Mouse (Mus musculus): ENCODE results near the gene Lypd5. TPM values are rescaled to one million over a fixed set of nuclear protein-coding genes. Genes with fewer than 3 reads are reported as not detected.

Gene Lypd5
- polyA plus RNA-seq, 1 experiment from 2014 or later, result not detected

DNA sequence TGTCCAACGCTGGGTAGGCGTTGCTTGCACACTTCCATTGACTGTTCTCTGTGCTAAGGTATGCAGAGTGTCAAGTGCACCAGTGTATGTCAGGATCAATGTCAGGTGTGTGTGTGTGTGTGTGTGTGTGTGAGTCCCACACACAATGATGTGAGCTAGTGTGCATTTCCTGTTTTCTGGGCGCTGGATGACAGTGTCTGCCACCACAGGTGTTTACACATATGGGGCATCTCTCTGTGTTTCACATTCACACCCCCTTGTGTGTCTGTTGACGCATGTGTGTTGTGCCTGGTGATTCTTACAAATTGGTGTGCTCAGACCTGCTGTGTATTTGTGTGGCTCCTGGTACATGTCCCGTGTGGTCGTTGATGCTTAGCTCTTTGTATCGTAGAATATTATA, 19.9 kb downstream of the Lypd5 start:
- peaks cover 28% of the 10 kb centered on the region for H3K79me2 ChIP-seq (ENCODE audit: inconsistent target)
- H3K4me3 ChIP-seq (ENCODE audit: inconsistent target), result no peak overlapping the region
- 86% methylated on average over 7 of the region's 7 CpGs for WGBS (ENCODE audit: missing documents)
- no peaks in the 10 kb centered on the region for H3K36me3 ChIP-seq (ENCODE audit: inconsistent target)
- H3K27ac ChIP-seq, result no peak overlapping the region

DNA sequence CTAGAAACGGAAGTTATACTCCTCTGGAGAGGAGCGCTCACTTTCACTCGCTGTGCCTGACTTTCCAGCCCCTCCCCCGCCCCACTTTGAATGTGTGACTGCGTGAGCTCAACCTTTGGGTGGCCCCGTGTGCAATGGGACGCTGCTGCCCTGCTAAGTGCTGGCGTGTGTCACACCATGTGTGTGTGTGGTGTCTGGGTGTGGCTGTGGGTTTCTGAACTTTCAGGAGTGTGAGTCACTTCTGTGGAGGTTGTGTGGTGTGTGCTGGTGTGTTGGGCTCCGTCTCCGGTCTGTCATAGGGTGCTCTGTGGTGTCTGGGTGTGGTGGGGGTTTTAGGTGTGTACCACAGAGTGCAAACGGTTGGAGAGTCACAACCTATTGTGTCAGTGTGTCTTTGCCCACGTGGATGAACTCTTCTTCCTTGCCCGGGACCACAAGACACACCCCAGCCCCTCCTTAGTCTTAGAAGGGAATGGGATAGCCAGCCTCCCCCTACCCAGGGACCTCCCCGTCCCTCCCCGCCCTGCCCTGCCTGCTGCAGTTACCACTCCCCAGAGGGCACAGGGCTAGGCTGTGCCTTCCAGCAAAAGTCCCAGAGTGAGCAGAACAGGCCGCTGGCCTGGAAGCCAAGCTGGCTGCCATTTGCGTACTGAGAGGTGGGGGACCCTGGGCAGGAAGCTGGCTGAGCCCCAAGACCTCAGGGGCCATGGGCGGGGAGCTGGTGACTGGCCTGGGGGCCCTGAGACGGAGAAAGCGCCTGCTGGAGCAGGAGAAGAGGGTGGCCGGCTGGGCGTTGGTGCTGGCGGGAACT, 20.9 kb downstream of the Lypd5 start, which contains the start of gene Kcnn4:
TSS of gene Kcnn4 (plus strand) at position 533 of the 811 bp plus-strand sequence.
- Histone ChIP-seq H3K4me3 (ENCODE audit: inconsistent target) (peak within 1 kb of the TSS; percentile 79), H3K36me3 (ENCODE audit: inconsistent target) (no peaks in the 10 kb centered on the region), H3K27ac (peak within 1 kb of the TSS; percentile 90), H3K79me2 (ENCODE audit: inconsistent target) (peaks cover 35% of the 10 kb centered on the region)
- 21% methylated on average over 19 of the region's 23 CpGs for WGBS (ENCODE audit: missing documents)

DNA sequence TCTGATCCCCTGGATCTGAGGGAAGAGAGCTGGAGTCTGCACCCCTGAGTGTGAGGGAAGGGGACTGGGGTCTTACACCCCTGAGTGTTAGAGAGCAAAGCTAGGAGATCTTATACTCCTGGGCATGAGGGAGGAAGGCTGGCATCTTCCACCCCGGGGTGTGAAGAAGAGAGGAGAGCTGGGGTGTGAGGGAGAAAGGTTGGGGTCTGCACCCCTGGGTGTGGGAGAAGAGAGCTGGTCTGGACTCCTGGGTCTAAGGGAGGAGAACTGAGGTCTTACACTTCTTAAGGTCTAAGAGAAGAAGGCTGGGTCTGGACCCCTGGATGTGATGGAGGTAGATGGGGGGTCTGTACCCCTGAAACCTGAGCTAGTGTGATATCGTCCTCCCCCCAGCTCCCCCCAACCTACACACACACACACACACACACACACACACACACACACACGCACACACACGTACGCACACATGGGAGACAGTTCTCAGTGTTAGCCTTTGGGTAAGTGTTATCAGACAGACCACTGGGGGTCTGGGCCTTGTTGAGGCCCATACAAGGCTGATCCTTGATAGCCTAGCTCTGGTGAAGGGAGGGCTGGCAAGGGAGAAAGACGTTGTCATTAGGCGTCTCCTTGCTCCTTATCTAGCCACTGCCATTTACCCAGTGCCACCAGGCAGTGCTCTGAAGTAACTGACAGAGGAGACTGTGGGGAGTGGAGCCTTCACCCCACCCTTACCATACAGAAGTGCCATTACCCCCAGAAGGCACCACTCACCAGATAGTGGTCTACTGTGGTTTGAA, 22.2 kb downstream of the Lypd5 start:
- no peaks in the 10 kb centered on the region for H3K36me3 ChIP-seq (ENCODE audit: inconsistent target)
- WGBS (ENCODE audit: missing documents), result 22% methylated on average over 7 of the region's 7 CpGs
- peak overlapping the region; percentile 90 for H3K27ac ChIP-seq
- H3K4me3 ChIP-seq (ENCODE audit: inconsistent target), result peak overlapping the region; percentile 79
- peaks cover 48% of the 10 kb centered on the region for H3K79me2 ChIP-seq (ENCODE audit: inconsistent target)

DNA sequence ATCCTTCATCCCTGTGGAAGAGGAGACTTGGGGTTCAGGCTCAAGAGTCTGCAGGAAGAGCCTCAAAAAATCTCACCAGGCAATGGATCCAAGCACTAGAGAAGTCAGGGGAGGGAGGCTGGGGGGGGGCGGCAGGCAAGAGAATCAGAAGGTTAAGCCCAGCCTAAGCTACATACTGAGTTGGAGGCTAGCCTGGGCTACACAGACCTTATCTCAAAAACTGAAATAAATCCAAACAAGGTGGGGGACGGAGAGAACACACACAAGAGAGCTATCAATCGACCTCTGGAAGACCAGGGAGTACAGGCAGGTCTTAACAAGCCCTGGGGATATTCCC, 22.8 kb downstream of the Lypd5 start:
- Histone ChIP-seq H3K4me3 (ENCODE audit: inconsistent target) (peak overlapping the region; percentile 79), H3K27ac (peak overlapping the region; percentile 90), H3K79me2 (ENCODE audit: inconsistent target) (peaks cover 53% of the 10 kb centered on the region), H3K36me3 (ENCODE audit: inconsistent target) (no peaks in the 10 kb centered on the region)
- 24% methylated on average over 3 of the region's 3 CpGs for WGBS (ENCODE audit: missing documents)

DNA sequence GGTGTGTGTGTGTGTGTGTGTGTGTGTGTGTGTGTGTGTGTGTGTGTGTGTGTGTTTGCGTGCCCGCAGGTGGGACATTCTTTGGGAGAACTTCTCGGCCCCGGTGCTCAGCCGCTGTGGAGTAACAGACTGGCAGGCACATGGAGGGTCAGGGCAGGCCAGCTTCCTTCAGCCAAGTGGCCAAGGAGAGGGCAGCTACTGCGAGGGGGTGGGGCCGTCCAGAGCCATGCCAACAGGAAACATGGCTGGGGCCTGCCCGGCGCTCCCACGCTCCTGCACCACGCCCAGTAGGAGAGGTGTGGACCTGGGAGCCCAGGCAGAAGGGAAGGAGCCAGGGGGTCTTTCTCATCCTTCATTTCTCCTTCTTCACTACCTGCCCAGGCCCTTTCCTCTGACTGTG, 23.3 kb downstream of the Lypd5 start:
- 4% methylated on average over 9 of the region's 11 CpGs for WGBS (ENCODE audit: missing documents)
- peak overlapping the region; percentile 79 for H3K4me3 ChIP-seq (ENCODE audit: inconsistent target)
- peaks cover 57% of the 10 kb centered on the region for H3K79me2 ChIP-seq (ENCODE audit: inconsistent target)
- peak overlapping the region; percentile 90 for H3K27ac ChIP-seq
- H3K36me3 ChIP-seq (ENCODE audit: inconsistent target), result no peaks in the 10 kb centered on the region

DNA sequence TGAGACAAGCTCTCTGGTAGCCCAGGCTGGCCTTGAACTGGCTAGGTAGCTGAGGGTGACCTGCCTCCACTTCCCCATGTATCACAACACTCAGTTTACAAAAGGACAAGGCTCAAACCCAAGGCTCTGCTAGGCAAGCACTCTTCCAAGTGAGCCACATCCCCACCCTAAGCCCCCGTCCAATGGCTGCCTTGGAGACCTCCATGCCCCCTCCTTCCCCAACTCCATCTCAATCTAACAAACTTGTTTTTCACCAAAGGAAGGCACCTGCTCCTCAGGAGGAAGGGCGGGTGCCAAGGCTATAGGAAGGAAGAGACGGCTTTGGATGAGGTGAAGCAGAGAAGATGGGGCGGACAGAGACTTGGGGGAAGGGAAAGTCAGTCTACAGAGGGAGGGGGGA, 23.8 kb downstream of the Lypd5 start:
- Histone ChIP-seq H3K36me3 (ENCODE audit: inconsistent target) (no peaks in the 10 kb centered on the region), H3K4me3 (ENCODE audit: inconsistent target) (peak overlapping the region; percentile 79; the same call in 1 of the 2 replicates), H3K27ac (peak overlapping the region; percentile 90), H3K79me2 (ENCODE audit: inconsistent target) (peaks cover 57% of the 10 kb centered on the region)
- WGBS (ENCODE audit: missing documents), result 43% methylated on average over 2 of the region's 4 CpGs

DNA sequence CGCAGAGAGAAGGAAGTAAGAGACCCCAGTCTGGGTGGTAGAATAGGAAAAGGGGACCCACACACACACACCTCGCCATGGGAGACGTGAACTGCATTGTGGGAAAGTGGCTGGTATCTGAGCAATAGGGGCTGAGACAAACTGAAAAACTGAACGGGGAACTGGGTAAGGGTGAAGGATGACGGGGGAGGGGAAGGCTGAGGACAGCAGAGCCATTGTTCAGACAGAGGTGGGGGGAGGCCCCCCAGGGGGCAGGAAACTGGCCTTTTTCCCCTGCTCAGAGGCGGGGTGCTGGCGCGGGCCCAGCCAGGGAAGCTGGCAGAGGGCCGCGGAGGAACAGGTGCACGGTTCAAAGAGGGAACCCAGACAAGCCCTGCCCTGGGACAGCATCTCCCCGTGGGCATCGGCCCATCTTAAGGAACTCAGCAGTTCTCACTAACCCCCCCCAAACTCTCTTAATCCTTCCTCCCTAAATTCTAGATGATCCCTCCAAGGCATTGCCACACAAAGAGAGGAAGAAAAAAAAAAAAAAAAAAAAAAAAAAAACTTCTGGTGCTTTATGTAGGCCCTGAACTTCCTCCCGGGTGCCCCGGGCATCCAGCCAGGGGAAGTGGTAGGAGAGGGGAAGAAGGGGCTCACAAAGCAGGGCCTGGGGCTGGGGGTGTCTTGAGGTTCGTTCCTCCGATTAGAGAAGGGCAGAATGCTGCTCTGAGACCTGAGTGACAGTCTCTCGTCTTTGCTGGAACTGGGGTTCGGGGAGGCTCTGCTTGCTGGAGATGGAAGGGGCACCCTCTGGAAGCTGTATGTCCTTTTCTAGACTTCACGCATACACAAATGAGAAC, 24.8 kb downstream of the Lypd5 start:
- peaks cover 66% of the 10 kb centered on the region for H3K79me2 ChIP-seq (ENCODE audit: inconsistent target)
- no peak overlapping the region for H3K4me3 ChIP-seq (ENCODE audit: inconsistent target)
- no peaks in the 10 kb centered on the region for H3K36me3 ChIP-seq (ENCODE audit: inconsistent target)
- 10% methylated on average over 18 of the region's 20 CpGs for WGBS (ENCODE audit: missing documents)
- H3K27ac ChIP-seq, result peak overlapping the region; percentile 90

DNA sequence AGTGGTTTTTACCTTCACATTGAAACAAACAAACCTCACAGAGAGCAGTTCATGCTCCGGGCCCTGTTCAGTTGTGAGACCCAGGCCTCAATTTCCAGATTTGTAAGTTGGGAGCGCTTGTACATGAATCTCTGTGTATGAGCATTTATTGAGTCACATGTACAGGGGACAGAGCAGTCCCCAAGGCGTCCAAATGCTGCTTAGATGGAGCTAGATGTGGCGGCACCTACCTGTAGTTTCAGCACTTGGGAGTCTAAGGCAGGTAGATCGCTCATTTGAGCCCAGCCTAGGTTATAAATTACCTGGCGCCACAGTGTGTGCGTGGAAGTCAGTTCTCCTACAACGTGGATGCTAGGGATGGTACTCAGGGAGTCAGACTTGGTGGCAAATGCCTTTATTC, 27.5 kb downstream of the Lypd5 start:
- H3K36me3 ChIP-seq (ENCODE audit: inconsistent target), result no peaks in the 10 kb centered on the region
- no peak overlapping the region for H3K4me3 ChIP-seq (ENCODE audit: inconsistent target)
- H3K79me2 ChIP-seq (ENCODE audit: inconsistent target), result peaks cover 77% of the 10 kb centered on the region
- 91% methylated on average over 8 of the region's 8 CpGs for WGBS (ENCODE audit: missing documents)
- no peak overlapping the region for H3K27ac ChIP-seq

DNA sequence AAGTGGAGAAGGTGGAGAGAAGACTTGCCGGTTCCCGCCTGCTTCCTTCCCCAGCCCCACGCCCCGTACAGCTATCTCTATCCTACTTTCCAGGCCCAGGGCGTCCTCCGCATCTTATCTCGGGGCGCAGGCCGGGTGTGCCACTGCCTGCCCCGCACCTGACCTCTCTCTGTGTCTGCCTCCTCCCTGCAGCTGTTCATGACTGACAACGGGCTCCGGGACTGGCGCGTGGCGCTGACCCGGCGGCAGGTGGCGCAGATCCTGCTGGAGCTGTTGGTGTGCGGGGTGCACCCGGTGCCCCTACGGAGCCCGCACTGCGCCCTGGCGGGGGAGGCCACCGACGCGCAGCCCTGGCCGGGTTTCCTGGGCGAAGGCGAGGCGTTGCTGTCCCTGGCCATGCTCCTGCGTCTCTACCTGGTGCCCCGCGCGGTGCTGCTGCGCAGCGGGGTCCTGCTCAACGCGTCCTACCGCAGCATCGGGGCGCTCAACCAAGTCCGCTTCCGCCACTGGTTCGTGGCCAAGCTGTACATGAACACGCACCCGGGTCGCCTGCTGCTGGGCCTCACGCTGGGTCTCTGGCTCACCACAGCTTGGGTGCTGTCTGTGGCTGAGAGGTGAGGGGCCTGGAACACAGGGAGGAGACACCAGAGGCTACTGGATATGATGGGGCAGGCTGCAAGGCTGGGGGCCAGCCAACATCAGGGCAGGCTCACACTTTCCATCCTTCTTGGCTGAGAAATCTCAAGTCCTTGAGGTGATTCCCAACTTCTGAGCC, 28.3 kb downstream of the Lypd5 start:
- 79% methylated on average over 33 of the region's 49 CpGs for WGBS (ENCODE audit: missing documents)
- H3K27ac ChIP-seq, result no peak overlapping the region
- no peaks in the 10 kb centered on the region; the same call in 1 of the 2 replicates for H3K36me3 ChIP-seq (ENCODE audit: inconsistent target)
- H3K79me2 ChIP-seq (ENCODE audit: inconsistent target), result peaks cover 77% of the 10 kb centered on the region
- no peak overlapping the region for H3K4me3 ChIP-seq (ENCODE audit: inconsistent target)

DNA sequence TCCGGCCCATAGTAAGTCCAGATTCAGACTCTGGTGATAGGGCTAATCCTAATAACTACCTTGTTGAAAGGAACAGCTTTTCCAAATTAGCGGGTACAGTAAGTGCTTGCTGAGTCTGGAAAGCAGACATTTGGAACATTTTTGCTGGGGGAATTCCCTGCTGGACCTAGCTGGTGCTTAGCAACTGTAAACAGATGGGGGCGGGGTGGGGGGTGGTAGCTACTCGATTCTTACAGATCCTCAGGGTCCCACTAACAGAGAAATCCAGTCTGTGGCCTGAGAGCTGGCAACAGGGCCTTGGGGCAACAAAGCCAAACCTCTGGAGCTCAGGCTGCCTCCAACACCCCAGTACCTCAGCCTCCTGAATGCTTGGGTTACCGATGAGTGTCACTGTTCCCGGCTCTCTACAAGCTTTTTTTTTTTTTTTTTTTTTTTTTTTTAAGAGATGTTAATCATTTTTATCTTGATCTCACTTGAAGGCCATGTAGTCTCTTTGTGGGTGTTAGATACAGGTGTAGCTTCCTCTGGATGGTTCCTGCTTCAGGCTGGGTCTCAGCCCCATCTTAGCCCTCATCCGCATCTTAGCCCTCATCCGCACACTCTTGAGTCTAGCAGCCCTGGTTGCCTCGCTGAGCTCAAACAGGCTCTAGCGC, 29.2 kb downstream of the Lypd5 start:
- peaks cover 80% of the 10 kb centered on the region for H3K79me2 ChIP-seq (ENCODE audit: inconsistent target)
- H3K27ac ChIP-seq, result no peak overlapping the region
- peaks cover under 1% of the 10 kb centered on the region; the same call in 1 of the 2 replicates for H3K36me3 ChIP-seq (ENCODE audit: inconsistent target)
- H3K4me3 ChIP-seq (ENCODE audit: inconsistent target), result no peak overlapping the region
- 92% methylated on average over 9 of the region's 10 CpGs for WGBS (ENCODE audit: missing documents)

DNA sequence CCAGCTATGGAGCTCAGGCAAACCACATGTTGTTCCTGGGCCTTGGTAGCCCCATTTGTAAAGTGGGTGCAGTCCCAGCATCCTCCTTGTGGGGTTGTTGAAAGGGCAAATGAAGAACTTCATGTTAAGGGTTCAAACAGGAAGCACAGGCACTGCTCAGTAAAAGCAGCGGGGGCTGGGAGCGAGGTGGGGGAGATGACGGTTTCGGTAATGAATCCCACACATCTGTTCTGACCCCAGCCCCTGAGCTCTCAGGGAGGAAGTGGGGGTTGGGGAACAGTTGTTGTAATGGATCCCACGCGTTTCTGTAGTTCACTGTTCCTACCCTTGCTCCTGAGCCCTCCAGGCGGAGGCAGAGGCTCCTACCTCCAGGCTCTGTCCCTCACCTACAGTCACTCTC, 30.9 kb downstream of the Lypd5 start:
- H3K4me3 ChIP-seq (ENCODE audit: inconsistent target), result no peak overlapping the region
- H3K36me3 ChIP-seq (ENCODE audit: inconsistent target), result peaks cover 5% of the 10 kb centered on the region; the same call in 1 of the 2 replicates

DNA sequence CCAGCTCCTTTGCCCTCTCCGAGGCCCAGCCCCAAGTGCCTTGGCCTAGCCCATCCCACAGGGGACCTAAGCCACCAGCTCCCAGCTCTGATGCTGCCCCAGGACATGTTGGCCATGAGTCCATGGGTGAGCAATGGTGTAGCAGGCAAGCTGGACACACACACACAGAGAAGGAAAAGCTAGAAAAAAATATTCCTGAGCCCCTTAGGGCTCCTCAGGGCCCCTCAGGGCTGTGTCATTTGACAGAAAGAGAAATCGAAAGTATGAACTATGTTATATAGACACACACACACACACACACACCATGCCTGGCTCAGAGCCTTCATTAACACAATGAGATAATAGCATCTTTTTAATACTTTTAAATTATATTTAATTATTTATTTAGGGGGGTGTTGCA, 31.4 kb downstream of the Lypd5 start:
- Histone ChIP-seq H3K79me2 (ENCODE audit: inconsistent target) (peaks cover 90% of the 10 kb centered on the region), H3K27ac (peak overlapping the region; percentile 50), H3K36me3 (ENCODE audit: inconsistent target) (peaks cover 5% of the 10 kb centered on the region; the same call in 1 of the 2 replicates), H3K4me3 (ENCODE audit: inconsistent target) (no peak overlapping the region)
- 45% methylated on average over 2 of the region's 2 CpGs for WGBS (ENCODE audit: missing documents)

More for the DNA sequence above, 30.9 kb downstream of the Lypd5 start:
- WGBS (ENCODE audit: missing documents), result 23% methylated on average over 7 of the region's 7 CpGs
- H3K27ac ChIP-seq, result peak overlapping the region; percentile 50
- H3K79me2 ChIP-seq (ENCODE audit: inconsistent target), result peaks cover 90% of the 10 kb centered on the region

DNA sequence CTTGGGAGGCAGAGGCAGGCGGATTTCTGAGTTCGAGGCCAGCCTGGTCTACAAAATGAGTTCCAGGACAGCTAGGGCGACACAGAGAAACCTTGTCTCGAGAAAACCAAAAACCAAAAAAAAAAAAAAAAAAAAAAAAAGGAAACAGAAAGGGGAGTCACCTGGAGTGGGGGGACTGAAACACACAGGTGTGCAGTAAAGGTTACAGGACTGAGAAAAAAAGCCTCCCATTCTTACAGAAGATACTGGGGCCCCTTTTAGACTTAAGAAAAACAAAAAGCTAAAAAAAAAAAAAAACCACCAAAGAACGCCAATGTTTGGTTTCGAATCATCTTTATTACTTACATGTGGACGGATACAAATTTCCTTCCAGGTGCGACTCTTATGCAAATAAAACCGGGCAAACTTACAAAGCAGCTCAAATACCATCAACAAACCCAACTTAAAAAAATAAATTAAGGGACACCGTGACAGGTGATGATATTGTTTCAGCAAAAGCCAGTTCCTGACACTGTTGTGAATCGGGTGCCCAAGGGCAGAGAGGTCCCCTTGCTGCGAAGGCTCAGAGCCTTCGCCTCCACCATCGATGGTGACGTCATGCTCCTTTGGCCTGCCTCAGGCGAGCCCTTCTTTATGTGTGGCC, 33.9 kb downstream of the Lypd5 start:
- peaks cover 81% of the 10 kb centered on the region for H3K79me2 ChIP-seq (ENCODE audit: inconsistent target)
- H3K4me3 ChIP-seq (ENCODE audit: inconsistent target), result no peak overlapping the region
- H3K36me3 ChIP-seq (ENCODE audit: inconsistent target), result peaks cover 5% of the 10 kb centered on the region; the same call in 1 of the 2 replicates
- WGBS (ENCODE audit: missing documents), result 96% methylated on average over 12 of the region's 16 CpGs
- H3K27ac ChIP-seq, result no peak overlapping the region

Measured in macrophage (primary cell).